ENCODE assay signal across 8 mouse cellular contexts in genomic region chr2:150607086-150607485, GRCm38 (mm10). TPM values are rescaled to one million over a fixed set of nuclear protein-coding genes. Genes with fewer than 3 reads are reported as not detected.
DNase-seq lines count a peak whose midpoint lies in the region; ATAC-seq and TF ChIP-seq lines count a peak whose summit lies in the region.

No protein-coding gene starts in this region.

- H3K27ac ChIP-seq in layer of hippocampus, adult 2 months, result no peak overlapping the region
- no peak overlapping the region for H3K27ac ChIP-seq in forebrain, embryonic 12.5 days
- H3K27ac ChIP-seq in limb, embryonic 10.5 days, result no peak overlapping the region
- no peak overlapping the region for H3K27ac ChIP-seq in midbrain, postnatal 0 days (ENCODE audit: low read depth, low read length)

- WGBS in forebrain, embryonic 12.5 days, result 86% methylated on average over 1 of the region's 1 CpGs
- WGBS in limb, embryonic 10.5 days, result 88% methylated on average over 1 of the region's 1 CpGs
- whole genome bisulfite sequencing in midbrain, postnatal 0 days, result 95% methylated on average over 1 of the region's 1 CpGs

- no peaks in the 10 kb centered on the region for H3K36me3 ChIP-seq in forebrain, embryonic 12.5 days (replicated peaks)
- H3K36me3 ChIP-seq in limb, embryonic 10.5 days, result no peaks in the 10 kb centered on the region
- no peaks in the 10 kb centered on the region for H3K36me3 ChIP-seq in midbrain, postnatal 0 days (ENCODE audit: insufficient read depth, low read length)

- H3K4me1 ChIP-seq in forebrain, embryonic 12.5 days, result peaks cover 9% of the 10 kb centered on the region
- peaks cover 11% of the 10 kb centered on the region for H3K4me1 ChIP-seq in limb, embryonic 10.5 days
- H3K4me1 ChIP-seq in midbrain, postnatal 0 days (ENCODE audit: insufficient read depth, low read length), result peaks cover 5% of the 10 kb centered on the region

- DNase-seq in layer of hippocampus, adult 2 months (ENCODE audit: low spot score in 2 of 2), result no peak
- no peak for DNase-seq in layer of hippocampus, postnatal 10 days (ENCODE audit: low spot score in 2 of 2)
- no peak for DNase-seq in limb, embryonic 10.5 days (ENCODE audit: low spot score)
- DNase-seq in midbrain, postnatal 0 days (ENCODE audit: low spot score), result no peak
- no peak for DNase-seq in T-cell, adult 2 months (ENCODE audit: low spot score)
- no peak for DNase-seq in left cerebral cortex, adult 11 months (ENCODE audit: low spot score)

- TF ChIP-seq CTCF in layer of hippocampus, adult 2 months (conservative IDR thresholded peaks at IDR 0.05), result no peak
- TF ChIP-seq CTCF in midbrain, postnatal 0 days (IDR thresholded peaks at IDR 0.05), result no peak

- no peak overlapping the region for H3K9ac ChIP-seq in forebrain, embryonic 12.5 days
- peak overlapping the region; percentile 85; the same call in 1 of the 2 replicates for H3K9ac ChIP-seq in midbrain, postnatal 0 days (replicated peaks; ENCODE audit: low read length, poor library complexity, severe bottlenecking)

- no peak for ATAC-seq in forebrain, embryonic 12.5 days (ENCODE audit: low FRiP score)
- no peak for ATAC-seq in midbrain, postnatal 0 days (ENCODE audit: low FRiP score)
- no peak for ATAC-seq in CD4-positive, CD25-positive, alpha-beta regulatory T cell, adult 4 months

- peak overlapping the region; percentile 72 for H3K4me3 ChIP-seq in layer of hippocampus, adult 2 months
- H3K4me3 ChIP-seq in forebrain, embryonic 12.5 days (replicated peaks), result peak overlapping the region; percentile 88
- H3K4me3 ChIP-seq in limb, embryonic 10.5 days, result peak overlapping the region; percentile 73
- H3K4me3 ChIP-seq in midbrain, postnatal 0 days (ENCODE audit: low read depth, low read length), result peak overlapping the region; percentile 93; the same call in 1 of the 2 replicates

- H3K27me3 ChIP-seq in forebrain, embryonic 12.5 days, result no peaks in the 10 kb centered on the region
- H3K27me3 ChIP-seq in limb, embryonic 10.5 days (ENCODE audit: low read depth, poor library complexity, severe bottlenecking), result no peaks in the 10 kb centered on the region
- no peaks in the 10 kb centered on the region for H3K27me3 ChIP-seq in midbrain, postnatal 0 days (ENCODE audit: insufficient read depth, low read length)

- H3K4me2 ChIP-seq in forebrain, embryonic 12.5 days, result peak overlapping the region; percentile 86
- H3K4me2 ChIP-seq in midbrain, postnatal 0 days (ENCODE audit: low read depth, low read length, poor library complexity, severe bottlenecking), result peak overlapping the region; percentile 75

- no peaks in the 10 kb centered on the region for H3K9me3 ChIP-seq in forebrain, embryonic 12.5 days
- no peaks in the 10 kb centered on the region for H3K9me3 ChIP-seq in limb, embryonic 10.5 days (replicated peaks)
- H3K9me3 ChIP-seq in midbrain, postnatal 0 days (ENCODE audit: low read length), result no peaks in the 10 kb centered on the region

RNA-seq across cellular contexts. Expression of gene Apmap, which starts 1.3 kb away (rescaled TPM):
- total RNA-seq in layer of hippocampus, adult 2 months (2021), result 10 to 100 TPM; 56.7 to 57.2 TPM
- 10 to 100 TPM; 48.9 to 53.0 TPM for total RNA-seq in layer of hippocampus, postnatal 10 days (2021)
- 35.7 and 36.4 TPM in 2 replicates for polyA plus RNA-seq in forebrain, embryonic 12.5 days (2016; fragmentation: Nextera tagmentation; extraction: Ambion mirVana)
- polyA plus RNA-seq in limb, embryonic 10.5 days (2016; fragmentation: Nextera tagmentation; extraction: Ambion mirVana), result 26.6 and 28.9 TPM in 2 replicates
- 33.1 and 34.6 TPM in 2 replicates for total RNA-seq in midbrain, postnatal 0 days (2014; rRNA removed)
- polyA plus RNA-seq in midbrain, postnatal 0 days (2015; fragmentation: Nextera tagmentation; extraction: Ambion mirVana), result 50.3 and 52.2 TPM in 2 replicates
- polyA plus RNA-seq in CD4-positive, CD25-positive, alpha-beta regulatory T cell, adult 4 months (2017; shearing (Covaris generic)), result 10 to 100 TPM; 13.0 to 16.6 TPM

RNA-seq across cellular contexts. Expression of gene Cst7, which starts 36.9 kb away (rescaled TPM):
- total RNA-seq in layer of hippocampus, adult 2 months (2021), result under 1 TPM in 1 of 2 experiments, not detected in 1; 0.38 TPM
- total RNA-seq in layer of hippocampus, postnatal 10 days (2021), result not detected
- polyA plus RNA-seq in forebrain, embryonic 12.5 days (2016; fragmentation: Nextera tagmentation; extraction: Ambion mirVana), result 0.19 and 0.35 TPM in 2 replicates
- polyA plus RNA-seq in limb, embryonic 10.5 days (2016; fragmentation: Nextera tagmentation; extraction: Ambion mirVana), result not detected in 2 replicates
- total RNA-seq in midbrain, postnatal 0 days (2014; rRNA removed), result 0.49 TPM in 1 of 2 replicates, not detected in the other
- 0.47 TPM in 1 of 2 replicates, not detected in the other for polyA plus RNA-seq in midbrain, postnatal 0 days (2015; fragmentation: Nextera tagmentation; extraction: Ambion mirVana)
- polyA plus RNA-seq in CD4-positive, CD25-positive, alpha-beta regulatory T cell, adult 4 months (2017; shearing (Covaris generic)), result 100 to 1,000 TPM; 234 to 255 TPM

Comparison
In these comparisons a context has a peak if more than half of its experiments do, and no peak if none do; other contexts are left out.
1. RNA of gene Cst7, which starts 36.9 kb away (polyA plus RNA-seq): 234 to 255 TPM in CD4-positive, CD25-positive, alpha-beta regulatory T cell, adult 4 months; 0.47 TPM in midbrain, postnatal 0 days, 0.19 to 0.35 TPM in forebrain, embryonic 12.5 days and not detected in limb, embryonic 10.5 days; every median in the first group is over 100 times any median in the second.
2. Peak in every context shown above with its lines, with median percentiles within 50 percentile points of each other: H3K4me3 ChIP-seq.